Mouse (Mus musculus): ENCODE data around the gene Rps6kc1. TPM values are rescaled to one million over a fixed set of nuclear protein-coding genes. Genes with fewer than 3 reads are reported as not detected.

The Rps6kc1 gene
- polyA plus RNA-seq, 1 experiment from 2014 or later = 15.4 TPM

- Histone ChIP-seq H3K27me3 (replicated peaks; ENCODE audit: control insufficient read depth, insufficient read depth, low read length) (no peaks in the 10 kb centered on the region), H3K9me3 (ENCODE audit: control insufficient read depth, low read length) (no peaks in the 10 kb centered on the region), H3K9ac (ENCODE audit: low read depth, low read length) (no peak overlapping the region), H3K4me2 (ENCODE audit: low read depth, low read length) (no peak overlapping the region), H3K36me3 (ENCODE audit: control insufficient read depth, insufficient read depth, low read length) (no peaks in the 10 kb centered on the region), H3K4me3 (ENCODE audit: low read depth, low read length) (no peak overlapping the region), H3K27ac (replicated peaks; ENCODE audit: low read depth, low read length) (no peak overlapping the region), H3K4me1 (ENCODE audit: control insufficient read depth, insufficient read depth, low read length) (no peaks in the 10 kb centered on the region)
- ATAC-seq (ENCODE audit: low read depth) (no peak), DNase-seq (ENCODE audit: low spot score) (no peak)
- WGBS = 84% methylated on average over 11 of the region's 11 CpGs
Observed at GRCm38 (mm10) chr1:190816141-190816540, 95.4 kb downstream of the Rps6kc1 start.

DNA sequence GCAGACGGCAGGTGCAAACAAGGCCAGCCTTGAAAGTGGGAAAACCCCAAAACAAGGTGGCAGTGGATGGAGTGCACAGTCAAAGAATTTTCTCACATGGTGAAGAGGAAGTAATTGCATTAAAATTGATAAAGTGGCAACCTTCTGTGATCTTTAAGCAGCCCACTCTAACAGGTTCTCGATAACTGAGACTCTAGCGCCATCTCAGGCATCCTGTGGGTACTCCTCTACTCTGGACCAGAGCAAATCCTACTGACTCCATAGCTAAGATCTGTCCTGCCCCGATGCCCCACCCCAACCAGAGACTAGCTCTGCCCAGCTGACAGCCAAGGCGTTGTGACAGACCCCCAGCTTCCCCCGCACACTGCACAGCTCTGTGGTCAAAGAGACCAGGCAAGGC, 101.2 kb downstream of the Rps6kc1 start:
- no peaks in the 10 kb centered on the region for H3K9me3 ChIP-seq (ENCODE audit: control insufficient read depth, low read length)
- DNase-seq (ENCODE audit: low spot score) (no peak), ATAC-seq (ENCODE audit: low read depth) (no peak)

GRCm38 (mm10) chr1:190808766-190809221, 102.8 kb downstream of the Rps6kc1 start:
- DNase-seq (ENCODE audit: low spot score) (peak; percentile 25), ATAC-seq (ENCODE audit: low read depth) (peak; percentile 27; the same call in 1 of the 2 replicates)
- no peaks in the 10 kb centered on the region for H3K27me3 ChIP-seq (replicated peaks; ENCODE audit: control insufficient read depth, insufficient read depth, low read length)
- H3K27ac ChIP-seq (replicated peaks; ENCODE audit: low read depth, low read length) = no peak overlapping the region
- no peak overlapping the region for H3K9ac ChIP-seq (ENCODE audit: low read depth, low read length)
- H3K9me3 ChIP-seq (ENCODE audit: control insufficient read depth, low read length) = no peaks in the 10 kb centered on the region
- H3K36me3 ChIP-seq (ENCODE audit: control insufficient read depth, insufficient read depth, low read length) = peaks cover 17% of the 10 kb centered on the region; the same call in 1 of the 2 replicates
- no peaks in the 10 kb centered on the region for H3K4me1 ChIP-seq (ENCODE audit: control insufficient read depth, insufficient read depth, low read length)
- H3K4me3 ChIP-seq (ENCODE audit: low read depth, low read length) = no peak overlapping the region
- WGBS = 40% methylated on average over 19 of the region's 19 CpGs
- no peak overlapping the region for H3K4me2 ChIP-seq (ENCODE audit: low read depth, low read length)

More for the DNA sequence above, 101.2 kb downstream of the Rps6kc1 start:
- H3K9ac ChIP-seq (ENCODE audit: low read depth, low read length) = no peak overlapping the region
- H3K4me3 ChIP-seq (ENCODE audit: low read depth, low read length) = no peak overlapping the region
- no peak overlapping the region for H3K4me2 ChIP-seq (ENCODE audit: low read depth, low read length)
- H3K27me3 ChIP-seq (replicated peaks; ENCODE audit: control insufficient read depth, insufficient read depth, low read length) = no peaks in the 10 kb centered on the region
- 68% methylated on average over 6 of the region's 6 CpGs for WGBS
- H3K27ac ChIP-seq (replicated peaks; ENCODE audit: low read depth, low read length) = no peak overlapping the region
- H3K4me1 ChIP-seq (ENCODE audit: control insufficient read depth, insufficient read depth, low read length) = no peaks in the 10 kb centered on the region
- H3K36me3 ChIP-seq (ENCODE audit: control insufficient read depth, insufficient read depth, low read length) = peaks cover 17% of the 10 kb centered on the region; the same call in 1 of the 2 replicates

DNA sequence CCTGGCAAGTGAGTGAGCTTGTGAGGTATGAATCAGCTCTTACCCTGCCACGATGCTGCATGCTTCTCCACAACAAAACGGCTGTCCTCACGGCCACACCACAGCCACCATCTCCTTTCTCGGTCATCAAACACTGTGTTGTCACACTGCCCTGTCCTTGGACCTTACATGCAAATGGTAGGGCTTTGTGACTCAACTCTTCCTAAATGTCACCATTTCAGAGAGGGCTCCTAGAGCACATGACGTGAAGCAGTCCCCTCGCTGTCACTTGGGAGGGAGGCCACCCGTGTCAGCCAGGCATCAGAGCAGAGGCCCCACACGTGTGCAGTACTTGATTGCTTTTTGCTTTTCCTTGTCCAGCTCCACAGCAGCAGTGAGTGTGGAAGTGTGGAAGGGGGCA, 104.8 kb downstream of the Rps6kc1 start:
- no peaks in the 10 kb centered on the region for H3K9me3 ChIP-seq (ENCODE audit: control insufficient read depth, low read length)
- WGBS = 93% methylated on average over 8 of the region's 8 CpGs

DNA sequence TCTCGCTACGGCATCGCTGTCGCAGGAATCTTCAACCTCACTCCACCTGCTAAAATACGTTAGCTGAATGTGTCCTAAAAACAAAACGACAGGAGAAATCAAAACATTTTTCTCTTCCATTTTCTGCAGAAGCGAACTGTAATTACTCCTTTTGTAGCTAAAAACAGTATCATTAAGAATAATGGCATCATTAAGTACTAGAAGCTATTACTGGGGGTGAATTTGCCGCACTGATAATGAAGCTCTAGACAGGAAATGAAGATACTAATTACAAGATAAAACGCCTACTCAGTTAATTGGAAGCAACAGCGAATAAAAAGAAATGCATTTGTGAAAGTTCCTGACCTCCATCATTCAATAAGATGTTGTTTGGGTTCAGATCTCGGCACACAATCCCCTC, 112.9 kb downstream of the Rps6kc1 start:
- Histone ChIP-seq H3K4me1 (ENCODE audit: control insufficient read depth, insufficient read depth, low read length) (no peaks in the 10 kb centered on the region), H3K4me3 (ENCODE audit: low read depth, low read length) (no peak overlapping the region), H3K27me3 (replicated peaks; ENCODE audit: control insufficient read depth, insufficient read depth, low read length) (no peaks in the 10 kb centered on the region), H3K9ac (ENCODE audit: low read depth, low read length) (no peak overlapping the region), H3K4me2 (ENCODE audit: low read depth, low read length) (no peak overlapping the region), H3K27ac (replicated peaks; ENCODE audit: low read depth, low read length) (no peak overlapping the region), H3K36me3 (ENCODE audit: control insufficient read depth, insufficient read depth, low read length) (peaks cover 26% of the 10 kb centered on the region), H3K9me3 (ENCODE audit: control insufficient read depth, low read length) (no peaks in the 10 kb centered on the region)
- ATAC-seq (ENCODE audit: low read depth) = no peak
- 82% methylated on average over 11 of the region's 11 CpGs for WGBS
- no peak for DNase-seq (ENCODE audit: low spot score)

More for the DNA sequence above, 104.8 kb downstream of the Rps6kc1 start:
- H3K27ac ChIP-seq (replicated peaks; ENCODE audit: low read depth, low read length) = no peak overlapping the region
- H3K4me2 ChIP-seq (ENCODE audit: low read depth, low read length) = no peak overlapping the region
- H3K27me3 ChIP-seq (replicated peaks; ENCODE audit: control insufficient read depth, insufficient read depth, low read length) = no peaks in the 10 kb centered on the region
- no peaks in the 10 kb centered on the region for H3K4me1 ChIP-seq (ENCODE audit: control insufficient read depth, insufficient read depth, low read length)
- ATAC-seq (ENCODE audit: low read depth) = no peak
- peaks cover 24% of the 10 kb centered on the region; the same call in 1 of the 2 replicates for H3K36me3 ChIP-seq (ENCODE audit: control insufficient read depth, insufficient read depth, low read length)
- no peak overlapping the region for H3K4me3 ChIP-seq (ENCODE audit: low read depth, low read length)
- no peak overlapping the region for H3K9ac ChIP-seq (ENCODE audit: low read depth, low read length)
- DNase-seq (ENCODE audit: low spot score) = no peak

DNA sequence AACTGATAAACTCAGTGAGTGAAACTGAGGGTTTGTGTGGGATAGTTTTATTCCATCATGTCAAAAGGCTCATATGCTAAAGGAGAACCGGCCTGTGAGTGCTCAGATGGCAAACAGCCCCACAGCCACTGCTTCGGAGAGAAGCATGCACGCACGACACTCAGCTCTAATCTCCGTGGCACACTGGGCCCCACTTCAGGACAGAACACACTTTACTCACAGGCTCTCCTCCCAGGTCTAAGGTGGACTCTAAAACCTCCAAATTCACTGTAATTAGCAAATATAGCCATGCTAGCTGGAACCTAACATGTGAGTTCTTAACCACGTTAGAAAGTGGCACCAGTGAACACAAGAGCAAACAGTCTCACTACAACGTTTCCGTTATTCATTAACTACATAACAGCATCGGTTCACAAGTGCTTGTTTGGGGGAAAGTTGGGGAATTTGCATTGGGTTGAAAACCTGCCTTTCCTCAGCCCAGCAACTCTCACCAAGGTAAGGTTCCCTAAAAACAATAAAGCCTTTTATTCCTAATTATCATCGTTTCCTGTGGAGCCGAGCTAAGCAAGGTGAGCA, 114.0 kb downstream of the Rps6kc1 start:
- ATAC-seq (ENCODE audit: low read depth) (no peak), DNase-seq (ENCODE audit: low spot score) (no peak)
- Histone ChIP-seq H3K27ac (replicated peaks; ENCODE audit: low read depth, low read length) (no peak overlapping the region), H3K27me3 (replicated peaks; ENCODE audit: control insufficient read depth, insufficient read depth, low read length) (no peaks in the 10 kb centered on the region), H3K4me2 (ENCODE audit: low read depth, low read length) (no peak overlapping the region), H3K36me3 (ENCODE audit: control insufficient read depth, insufficient read depth, low read length) (peaks cover 19% of the 10 kb centered on the region), H3K4me1 (ENCODE audit: control insufficient read depth, insufficient read depth, low read length) (no peaks in the 10 kb centered on the region), H3K4me3 (ENCODE audit: low read depth, low read length) (no peak overlapping the region), H3K9me3 (ENCODE audit: control insufficient read depth, low read length) (no peaks in the 10 kb centered on the region), H3K9ac (ENCODE audit: low read depth, low read length) (no peak overlapping the region)
- WGBS = 73% methylated on average over 11 of the region's 11 CpGs

GRCm38 (mm10) chr1:190796745-190797482, 114.7 kb downstream of the Rps6kc1 start:
- no peak overlapping the region for H3K4me2 ChIP-seq (ENCODE audit: low read depth, low read length)
- H3K4me3 ChIP-seq (ENCODE audit: low read depth, low read length) = no peak overlapping the region
- no peak overlapping the region for H3K9ac ChIP-seq (ENCODE audit: low read depth, low read length)
- ATAC-seq (ENCODE audit: low read depth) = peak; percentile 60; the same call in 1 of the 2 replicates
- H3K27ac ChIP-seq (replicated peaks; ENCODE audit: low read depth, low read length) = no peak overlapping the region
- H3K36me3 ChIP-seq (ENCODE audit: control insufficient read depth, insufficient read depth, low read length) = peaks cover 19% of the 10 kb centered on the region
- H3K9me3 ChIP-seq (ENCODE audit: control insufficient read depth, low read length) = no peaks in the 10 kb centered on the region
- no peaks in the 10 kb centered on the region for H3K27me3 ChIP-seq (replicated peaks; ENCODE audit: control insufficient read depth, insufficient read depth, low read length)
- WGBS = 51% methylated on average over 7 of the region's 7 CpGs
- no peaks in the 10 kb centered on the region for H3K4me1 ChIP-seq (ENCODE audit: control insufficient read depth, insufficient read depth, low read length)
- DNase-seq (ENCODE audit: low spot score) = peak; percentile 77

- Histone ChIP-seq H3K27me3 (replicated peaks; ENCODE audit: control insufficient read depth, insufficient read depth, low read length) (no peaks in the 10 kb centered on the region), H3K4me3 (ENCODE audit: low read depth, low read length) (no peak overlapping the region), H3K27ac (replicated peaks; ENCODE audit: low read depth, low read length) (no peak overlapping the region), H3K9me3 (ENCODE audit: control insufficient read depth, low read length) (no peaks in the 10 kb centered on the region), H3K36me3 (ENCODE audit: control insufficient read depth, insufficient read depth, low read length) (no peaks in the 10 kb centered on the region), H3K9ac (ENCODE audit: low read depth, low read length) (no peak overlapping the region), H3K4me1 (ENCODE audit: control insufficient read depth, insufficient read depth, low read length) (no peaks in the 10 kb centered on the region), H3K4me2 (ENCODE audit: low read depth, low read length) (no peak overlapping the region)
- DNase-seq (ENCODE audit: low spot score) (no peak), ATAC-seq (ENCODE audit: low read depth) (no peak)
- 78% methylated on average over 6 of the region's 6 CpGs for WGBS
Observed at GRCm38 (mm10) chr1:190791638-190792037, 119.9 kb downstream of the Rps6kc1 start.

All from embryonic facial prominence, embryonic 14.5 days (tissue).